Mouse (Mus musculus) neural tube, embryonic 13.5 days (tissue): ENCODE results near the gene Parpbp. TPM values are rescaled to one million over a fixed set of nuclear protein-coding genes. Genes with fewer than 3 reads are reported as not detected.

Source experiments
- ATAC-seq: fragments of 200-750 bp; cut with Nextera tagmentation; 2 replicates; pipeline ENCODE4 v1.8.0; 2017; ENCODE audit warnings: low read depth, mild to moderate bottlenecking, moderate TSS enrichment, moderate library complexity
- H3K27ac ChIP-seq: fragments of 300-500 bp; sonication (generic); replicated peaks from 2 replicates; pipeline ENCODE4 v1.5.1; 2015; ENCODE audit warnings: moderate library complexity, mild to moderate bottlenecking, inconsistent platforms
- H3K27me3 ChIP-seq: fragments of 300-500 bp; sonication (generic); 2 replicates; pipeline ENCODE4 v1.6.1; 2015; ENCODE audit warnings: mild to moderate bottlenecking, inconsistent platforms
- H3K36me3 ChIP-seq: fragments of 300-500 bp; sonication (generic); 2 replicates; pipeline ENCODE4 v1.6.1; 2015; ENCODE audit warnings: mild to moderate bottlenecking, inconsistent platforms
- H3K4me1 ChIP-seq: fragments of 300-500 bp; sonication (generic); replicated peaks from 2 replicates; pipeline ENCODE4 v1.6.1; 2015; ENCODE audit warnings: inconsistent platforms
- H3K4me2 ChIP-seq: fragments of 300-500 bp; sonication (generic); 2 replicates; pipeline ENCODE4 v1.6.1; 2015; ENCODE audit warnings: inconsistent platforms, mild to moderate bottlenecking, moderate library complexity
- H3K4me3 ChIP-seq: fragments of 300-500 bp; sonication (generic); 2 replicates; pipeline ENCODE4 v1.5.1; 2015; ENCODE audit warnings: mild to moderate bottlenecking, inconsistent platforms
- H3K9ac ChIP-seq: fragments of 300-500 bp; sonication (generic); 2 replicates; pipeline ENCODE4 v1.6.1; 2015; ENCODE audit warnings: moderate library complexity, mild to moderate bottlenecking, inconsistent platforms
- H3K9me3 ChIP-seq: fragments of 300-500 bp; sonication (generic); 2 replicates; pipeline ENCODE4 v1.6.1; 2016; ENCODE audit warnings: inconsistent platforms
- WGBS: fragments of 180-500 bp; shearing (Covaris S2); methylation state at CpG from one replicate; pipeline ENCODE4 v1.1.7; 2015; 5-methylcytosine and 5-hydroxymethylcytosine counted together
- polyA plus RNA-seq: library from polyadenylated mRNA; unstranded; fragments of >200 nt; fragmentation: Nextera tagmentation; extraction: Ambion mirVana; gene quantifications from 2 replicates; pipeline ENCODE4 v1.2.1, GENCODE M21; 2015

Gene Parpbp
- polyA plus RNA-seq: 2.3 and 3.2 TPM in 2 replicates

DNA sequence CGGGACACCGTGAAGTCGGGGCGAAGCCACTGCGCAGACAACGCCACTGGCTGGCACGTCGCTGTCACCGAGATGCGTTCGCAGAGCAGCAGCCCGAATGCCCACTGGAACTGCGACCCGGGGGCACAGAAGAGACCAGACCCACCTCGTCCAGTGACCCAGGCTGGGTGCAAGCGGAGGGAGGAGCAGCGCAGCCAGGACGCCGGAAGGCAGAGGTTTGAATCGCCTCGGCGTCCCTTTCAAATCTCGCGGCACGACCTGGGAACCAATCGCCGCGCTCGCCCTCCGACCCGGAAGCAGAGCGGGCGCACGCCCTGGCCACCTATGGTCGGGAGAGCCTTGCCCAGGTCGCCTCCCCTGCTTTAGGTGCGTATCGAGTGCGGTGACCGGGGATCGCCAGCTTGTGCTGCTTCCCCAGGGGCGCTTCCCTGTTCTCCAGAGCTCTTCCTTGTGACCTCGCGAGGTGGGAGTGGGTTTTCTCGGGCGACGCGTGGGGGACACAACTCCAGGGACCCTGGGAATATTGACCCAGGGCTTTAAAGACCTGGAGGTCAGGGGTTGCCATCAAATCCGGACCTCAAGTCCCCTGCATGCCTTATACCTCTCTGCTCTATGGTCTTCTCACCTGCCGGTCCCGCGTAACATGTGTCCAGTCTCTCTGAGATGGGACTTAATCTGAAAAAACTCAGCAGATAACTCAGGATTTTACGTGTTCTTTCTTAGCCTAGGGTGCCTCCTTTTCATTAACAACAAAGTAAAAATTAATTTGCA is at the start of gene Parpbp, which contains the start of gene Nup37:
Gene Parpbp (minus strand): TSS at position 235 of the 771 bp plus-strand sequence.
Gene Nup37 (plus strand): TSS at position 286 of the 771 bp plus-strand sequence.
- ATAC-seq: peak; percentile 99
- peak within 1 kb of the TSS; percentile 84 for H3K9ac ChIP-seq
- H3K36me3 ChIP-seq: peaks cover 21% of the 10 kb centered on the region
- H3K27me3 ChIP-seq: no peaks in the 10 kb centered on the region
- no peaks in the 10 kb centered on the region for H3K9me3 ChIP-seq
- peak within 1 kb of the TSS; percentile 82 for H3K4me3 ChIP-seq
- 1% methylated on average over 53 of the region's 53 CpGs for WGBS
- no peak within 1 kb of the TSS for H3K27ac ChIP-seq
- peak within 1 kb of the TSS; percentile 81 for H3K4me2 ChIP-seq
- H3K4me1 ChIP-seq: peaks cover 24% of the 10 kb centered on the region

DNA sequence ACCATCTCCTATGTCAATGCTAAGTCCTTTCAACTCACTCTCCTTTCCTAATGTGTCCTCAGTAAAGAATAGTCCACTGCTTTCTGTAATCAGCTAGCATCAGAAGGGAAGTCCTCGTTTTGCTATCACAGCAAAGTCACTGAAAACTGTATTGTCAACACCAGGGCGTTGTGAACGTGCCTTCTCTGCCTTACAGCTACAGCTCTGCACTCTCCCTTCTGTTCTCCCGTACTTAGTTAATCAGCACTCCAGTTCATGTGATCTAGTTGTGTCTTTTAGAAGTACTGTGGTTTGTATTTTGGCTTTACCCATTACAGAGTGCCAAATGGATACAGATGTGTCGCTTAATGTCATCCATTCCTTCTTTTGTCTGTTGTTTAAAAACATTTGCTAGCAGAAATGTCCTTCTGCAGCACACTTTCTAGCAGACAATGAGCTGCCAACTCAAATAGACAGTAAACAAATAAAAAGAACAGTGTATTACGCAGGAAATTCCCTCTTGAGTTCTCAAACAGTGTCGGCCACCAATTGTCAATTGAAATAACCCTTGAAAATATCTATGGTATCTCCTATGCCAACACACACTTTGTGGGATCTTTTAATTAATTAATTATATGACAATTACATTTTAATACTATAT is 20.8 kb upstream of the Parpbp start:
- ATAC-seq: no peak
- WGBS: 88% methylated on average over 7 of the region's 7 CpGs
- H3K27me3 ChIP-seq: no peaks in the 10 kb centered on the region
- H3K4me2 ChIP-seq: no peak overlapping the region
- H3K36me3 ChIP-seq: peaks cover 12% of the 10 kb centered on the region
- no peak overlapping the region for H3K4me3 ChIP-seq
- no peak overlapping the region for H3K27ac ChIP-seq
- no peak overlapping the region for H3K9ac ChIP-seq
- H3K9me3 ChIP-seq: no peaks in the 10 kb centered on the region
- H3K4me1 ChIP-seq: no peaks in the 10 kb centered on the region

GRCm38 (mm10) chr10:88166158-88166557 is 19.4 kb upstream of the Parpbp start:
- ATAC-seq: no peak
- Histone ChIP-seq H3K4me3 (no peak overlapping the region), H3K4me2 (no peak overlapping the region), H3K9ac (no peak overlapping the region), H3K27ac (no peak overlapping the region), H3K36me3 (peaks cover 17% of the 10 kb centered on the region), H3K4me1 (no peaks in the 10 kb centered on the region), H3K9me3 (no peaks in the 10 kb centered on the region), H3K27me3 (no peaks in the 10 kb centered on the region)
- WGBS: 98% methylated on average over 3 of the region's 3 CpGs

DNA sequence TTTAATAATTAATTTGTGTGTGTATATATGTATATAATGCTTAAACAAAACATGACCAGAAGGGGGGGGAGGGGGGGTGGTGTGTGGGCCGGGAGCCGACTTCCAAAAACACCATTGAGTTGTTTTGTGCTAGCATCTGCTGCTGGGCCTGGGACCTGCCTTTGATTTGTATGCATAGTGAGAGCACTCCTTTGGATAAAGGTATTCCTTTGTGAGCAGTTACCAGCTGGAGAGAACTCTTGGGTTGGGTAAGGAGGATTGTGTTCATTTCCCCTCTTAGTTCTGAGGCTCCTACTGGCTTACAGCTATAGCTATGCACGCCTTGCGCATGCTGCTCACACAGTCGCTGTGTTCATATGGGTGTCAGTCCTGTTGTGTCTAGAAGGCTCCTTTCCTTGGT is 15.9 kb upstream of the Parpbp start:
- ATAC-seq: no peak
- H3K27me3 ChIP-seq: no peaks in the 10 kb centered on the region
- H3K9me3 ChIP-seq: no peaks in the 10 kb centered on the region
- H3K4me1 ChIP-seq: no peaks in the 10 kb centered on the region
- H3K27ac ChIP-seq: no peak overlapping the region
- WGBS: 78% methylated on average over 5 of the region's 5 CpGs
- peaks cover 32% of the 10 kb centered on the region for H3K36me3 ChIP-seq
- no peak overlapping the region for H3K4me2 ChIP-seq
- H3K9ac ChIP-seq: no peak overlapping the region
- H3K4me3 ChIP-seq: no peak overlapping the region

DNA sequence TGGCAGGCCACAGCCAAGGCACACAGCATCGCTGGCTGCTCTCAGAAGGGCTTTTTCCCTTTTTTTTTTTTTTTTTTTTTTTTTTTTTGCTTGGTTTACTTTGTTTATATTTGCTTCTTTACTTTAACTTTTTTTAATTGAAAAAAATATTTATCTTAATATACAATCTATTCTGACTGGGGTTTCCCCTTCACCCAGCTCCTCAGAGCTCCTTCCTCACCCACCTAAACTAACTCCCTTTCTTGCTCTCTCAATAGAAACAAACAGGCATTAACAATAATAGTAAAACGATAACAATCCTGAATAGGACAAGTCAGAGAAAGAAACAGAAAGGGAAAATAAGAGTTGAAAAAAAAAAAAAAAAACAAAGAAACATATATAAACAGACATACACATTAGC is 15.4 kb upstream of the Parpbp start:
- Histone ChIP-seq H3K9me3 (no peaks in the 10 kb centered on the region), H3K36me3 (peaks cover 32% of the 10 kb centered on the region), H3K4me2 (no peak overlapping the region), H3K9ac (no peak overlapping the region), H3K4me1 (no peaks in the 10 kb centered on the region), H3K27me3 (no peaks in the 10 kb centered on the region), H3K27ac (no peak overlapping the region), H3K4me3 (no peak overlapping the region)
- WGBS: 93% methylated on average over 2 of the region's 2 CpGs
- no peak for ATAC-seq

GRCm38 (mm10) chr10:88151658-88152057 is 4.9 kb upstream of the Parpbp start:
- WGBS: 85% methylated on average over 6 of the region's 6 CpGs
- no peak overlapping the region for H3K9ac ChIP-seq
- no peak overlapping the region for H3K27ac ChIP-seq
- H3K4me2 ChIP-seq: no peak overlapping the region
- H3K9me3 ChIP-seq: no peaks in the 10 kb centered on the region
- peaks cover 7% of the 10 kb centered on the region for H3K4me1 ChIP-seq
- no peak overlapping the region for H3K4me3 ChIP-seq
- peaks cover 43% of the 10 kb centered on the region for H3K36me3 ChIP-seq
- ATAC-seq: no peak
- H3K27me3 ChIP-seq: no peaks in the 10 kb centered on the region

- Histone ChIP-seq H3K36me3 (peaks cover 42% of the 10 kb centered on the region), H3K4me2 (no peak overlapping the region), H3K4me1 (peaks cover 19% of the 10 kb centered on the region), H3K27ac (no peak overlapping the region), H3K4me3 (no peak overlapping the region), H3K9ac (no peak overlapping the region), H3K27me3 (no peaks in the 10 kb centered on the region), H3K9me3 (no peaks in the 10 kb centered on the region)
- WGBS: 91% methylated on average over 4 of the region's 4 CpGs
- ATAC-seq: no peak
These were observed 3.6 kb upstream of the Parpbp start for GRCm38 (mm10) chr10:88150381-88150780.

GRCm38 (mm10) chr10:88146187-88146586 is 554 bp downstream of the Parpbp start:
- peak; percentile 4; the same call in 1 of the 2 replicates for ATAC-seq
- 19% methylated on average over 7 of the region's 7 CpGs for WGBS
- H3K27me3 ChIP-seq: no peaks in the 10 kb centered on the region
- peaks cover 24% of the 10 kb centered on the region for H3K4me1 ChIP-seq
- no peaks in the 10 kb centered on the region for H3K9me3 ChIP-seq
- H3K4me2 ChIP-seq: peak overlapping the region; percentile 81
- peak overlapping the region; percentile 82 for H3K4me3 ChIP-seq
- peaks cover 21% of the 10 kb centered on the region for H3K36me3 ChIP-seq
- no peak overlapping the region for H3K27ac ChIP-seq
- peak overlapping the region; percentile 84 for H3K9ac ChIP-seq

GRCm38 (mm10) chr10:88135630-88136029 is 11.1 kb downstream of the Parpbp start:
- Histone ChIP-seq H3K9me3 (no peaks in the 10 kb centered on the region), H3K36me3 (no peaks in the 10 kb centered on the region), H3K27me3 (no peaks in the 10 kb centered on the region), H3K27ac (no peak overlapping the region), H3K4me2 (no peak overlapping the region), H3K4me3 (no peak overlapping the region), H3K4me1 (no peaks in the 10 kb centered on the region), H3K9ac (no peak overlapping the region)
- ATAC-seq: no peak
- 96% methylated on average over 16 of the region's 16 CpGs for WGBS

DNA sequence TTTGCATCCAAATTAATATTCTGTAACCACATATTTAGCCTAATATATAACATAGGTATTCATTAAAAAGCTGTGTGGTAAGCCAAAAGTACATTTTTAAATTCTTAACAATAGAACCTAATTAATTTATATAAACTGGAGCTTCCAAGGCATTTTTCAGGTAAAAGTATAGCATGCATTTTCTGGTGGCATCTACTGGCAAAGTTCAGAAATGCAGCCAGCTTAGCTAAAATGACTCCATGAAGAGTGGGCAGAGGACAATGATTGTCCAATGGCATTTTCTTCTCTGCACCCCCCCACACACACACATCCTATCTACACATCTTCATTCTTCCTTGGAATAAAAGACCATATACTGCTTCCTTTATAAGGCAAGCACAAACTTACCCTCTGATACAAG is 27.0 kb downstream of the Parpbp start:
- no peak overlapping the region for H3K27ac ChIP-seq
- no peak for ATAC-seq
- no peaks in the 10 kb centered on the region for H3K9me3 ChIP-seq
- H3K9ac ChIP-seq: no peak overlapping the region
- H3K4me2 ChIP-seq: no peak overlapping the region
- H3K4me1 ChIP-seq: no peaks in the 10 kb centered on the region
- H3K36me3 ChIP-seq: no peaks in the 10 kb centered on the region
- H3K27me3 ChIP-seq: no peaks in the 10 kb centered on the region
- no peak overlapping the region for H3K4me3 ChIP-seq

DNA sequence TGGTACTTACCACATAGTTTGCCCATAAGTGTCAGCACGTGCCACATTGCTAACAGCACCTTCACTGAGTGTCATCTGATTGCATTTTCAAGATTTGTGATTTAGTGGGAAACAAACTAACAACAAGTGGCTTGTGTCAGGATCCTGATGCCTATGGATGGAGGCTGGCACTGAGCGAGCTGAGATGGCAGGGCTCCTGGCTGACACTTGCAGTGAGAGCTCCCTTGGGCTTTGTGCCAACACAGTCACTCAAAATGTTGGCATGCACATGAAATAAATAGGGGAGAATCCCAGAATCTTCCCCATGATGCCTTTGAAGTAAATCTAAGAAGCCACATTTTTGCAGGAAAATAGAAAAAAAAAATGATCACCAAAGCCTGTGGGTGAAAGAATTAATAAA is 33.5 kb downstream of the Parpbp start:
- 81% methylated on average over 2 of the region's 2 CpGs for WGBS
- Histone ChIP-seq H3K27ac (no peak overlapping the region), H3K9ac (no peak overlapping the region), H3K36me3 (no peaks in the 10 kb centered on the region), H3K9me3 (no peaks in the 10 kb centered on the region), H3K27me3 (no peaks in the 10 kb centered on the region), H3K4me1 (no peaks in the 10 kb centered on the region), H3K4me3 (no peak overlapping the region), H3K4me2 (no peak overlapping the region)
- no peak for ATAC-seq

GRCm38 (mm10) chr10:88106169-88106568 is 40.6 kb downstream of the Parpbp start:
- H3K9ac ChIP-seq: no peak overlapping the region
- H3K27me3 ChIP-seq: no peaks in the 10 kb centered on the region
- no peaks in the 10 kb centered on the region for H3K9me3 ChIP-seq
- no peak overlapping the region for H3K4me3 ChIP-seq
- no peaks in the 10 kb centered on the region for H3K36me3 ChIP-seq
- 91% methylated on average over 2 of the region's 2 CpGs for WGBS
- H3K27ac ChIP-seq: no peak overlapping the region
- H3K4me2 ChIP-seq: no peak overlapping the region
- no peak for ATAC-seq
- no peaks in the 10 kb centered on the region for H3K4me1 ChIP-seq
